Mouse (Mus musculus): Measurements from ENCODE around the gene Mdm2.

DNA sequence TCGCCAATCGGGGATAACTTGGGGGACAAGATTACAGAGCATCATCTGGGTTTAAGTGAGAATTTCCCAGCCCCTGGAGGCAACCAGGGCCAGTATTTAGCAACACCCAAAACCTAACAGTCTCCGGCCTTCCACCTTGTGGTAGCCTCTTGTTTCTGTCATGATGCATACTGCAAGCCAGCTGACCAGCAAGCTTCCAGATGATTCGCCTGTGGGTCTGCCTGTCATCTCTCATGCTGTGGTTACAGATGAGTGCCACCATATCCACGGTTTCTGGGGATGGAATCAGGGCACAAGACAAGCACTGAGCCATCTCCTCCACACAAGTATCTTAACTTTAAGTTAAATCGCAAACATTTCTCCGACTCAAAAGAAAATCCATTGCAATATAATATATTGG, 23.0 kb downstream of the Mdm2 start:
- TF ChIP-seq CTCF (conservative IDR thresholded peaks at IDR 0.05; ENCODE audit: insufficient read depth, insufficient read length, low read depth, low read length): no peak
- TF ChIP-seq POLR2A (IDR thresholded peaks at IDR 0.05; ENCODE audit: low read depth, low read length): no peak
